17 mouse cellular contexts compared by ENCODE assay signal in genomic region chr5:148812840-148813239, GRCm38 (mm10).
"Had no signal": no experiment of that assay in that cellular context is flagged by ENCODE, and none has a peak within 500 bp of the region (broad histone marks: within the 10 kb centered on the region; RNA-seq: fewer than 3 reads in every experiment).

No protein-coding gene starts in this region.

- H3K27ac ChIP-seq: heart, adult 2 months; heart, embryonic 13.5 days; heart, embryonic 15.5 days; hindbrain, embryonic 13.5 days; hindbrain, embryonic 15.5 days; kidney, embryonic 15.5 days; kidney, postnatal 0 days; limb, embryonic 13.5 days; limb, embryonic 15.5 days; liver, embryonic 12.5 days; liver, embryonic 14.5 days had no signal

- DNase-seq: gastrocnemius, postnatal 25 days; heart, adult 11 months; heart, adult 2 months; kidney, adult 11 months; kidney, postnatal 14 days; layer of hippocampus, adult 9-11 months had no signal

- H3K36me3 ChIP-seq: heart, embryonic 13.5 days; heart, embryonic 15.5 days; hindbrain, embryonic 13.5 days; hindbrain, embryonic 15.5 days; kidney, embryonic 15.5 days; limb, embryonic 13.5 days; limb, embryonic 15.5 days; liver, embryonic 12.5 days had no signal

- ATAC-seq: liver, embryonic 12.5 days had no signal

- H3K27me3 ChIP-seq: heart, embryonic 15.5 days had no signal

- H3K4me3 ChIP-seq: heart, adult 2 months; heart, embryonic 13.5 days; heart, embryonic 15.5 days; hindbrain, embryonic 13.5 days; hindbrain, embryonic 15.5 days; kidney, embryonic 15.5 days; limb, embryonic 13.5 days; limb, embryonic 15.5 days; liver, embryonic 12.5 days had no signal

- H3K9me3 ChIP-seq: heart, embryonic 13.5 days; heart, embryonic 15.5 days; hindbrain, embryonic 13.5 days; hindbrain, embryonic 15.5 days; limb, embryonic 15.5 days had no signal

- H3K9ac ChIP-seq: heart, embryonic 13.5 days; heart, embryonic 15.5 days; hindbrain, embryonic 13.5 days; hindbrain, embryonic 15.5 days; kidney, embryonic 15.5 days; limb, embryonic 13.5 days; limb, embryonic 15.5 days; liver, embryonic 12.5 days; liver, embryonic 14.5 days had no signal

- H3K4me2 ChIP-seq: heart, embryonic 11.5 days; heart, embryonic 13.5 days; heart, embryonic 15.5 days; hindbrain, embryonic 13.5 days; hindbrain, embryonic 15.5 days; kidney, embryonic 15.5 days; limb, embryonic 13.5 days; limb, embryonic 15.5 days; liver, embryonic 12.5 days had no signal
